Mouse (Mus musculus) thymus, adult 2 months (tissue): Measurements from ENCODE around the gene Rps12.

Experiments
- CTCF ChIP-seq: fragments of 200-500 bp; IDR thresholded peaks from 2 replicates; pipeline ENCODE4 v1.5.1; 2012; ENCODE audit warnings: mild to moderate bottlenecking, control low read depth, low read length, moderate library complexity, borderline replicate concordance; ENCODE audit not compliant: control insufficient read depth, poor library complexity, insufficient read depth; ENCODE audit errors: extremely low read depth
- POLR2A ChIP-seq: fragments of 200-500 bp; IDR thresholded peaks from 2 replicates; pipeline ENCODE4 v1.6.1; 2012; ENCODE audit warnings: mild to moderate bottlenecking, low read length, control low read depth, moderate library complexity; ENCODE audit not compliant: control insufficient read depth, poor library complexity, insufficient read depth; ENCODE audit errors: extremely low read depth

DNA sequence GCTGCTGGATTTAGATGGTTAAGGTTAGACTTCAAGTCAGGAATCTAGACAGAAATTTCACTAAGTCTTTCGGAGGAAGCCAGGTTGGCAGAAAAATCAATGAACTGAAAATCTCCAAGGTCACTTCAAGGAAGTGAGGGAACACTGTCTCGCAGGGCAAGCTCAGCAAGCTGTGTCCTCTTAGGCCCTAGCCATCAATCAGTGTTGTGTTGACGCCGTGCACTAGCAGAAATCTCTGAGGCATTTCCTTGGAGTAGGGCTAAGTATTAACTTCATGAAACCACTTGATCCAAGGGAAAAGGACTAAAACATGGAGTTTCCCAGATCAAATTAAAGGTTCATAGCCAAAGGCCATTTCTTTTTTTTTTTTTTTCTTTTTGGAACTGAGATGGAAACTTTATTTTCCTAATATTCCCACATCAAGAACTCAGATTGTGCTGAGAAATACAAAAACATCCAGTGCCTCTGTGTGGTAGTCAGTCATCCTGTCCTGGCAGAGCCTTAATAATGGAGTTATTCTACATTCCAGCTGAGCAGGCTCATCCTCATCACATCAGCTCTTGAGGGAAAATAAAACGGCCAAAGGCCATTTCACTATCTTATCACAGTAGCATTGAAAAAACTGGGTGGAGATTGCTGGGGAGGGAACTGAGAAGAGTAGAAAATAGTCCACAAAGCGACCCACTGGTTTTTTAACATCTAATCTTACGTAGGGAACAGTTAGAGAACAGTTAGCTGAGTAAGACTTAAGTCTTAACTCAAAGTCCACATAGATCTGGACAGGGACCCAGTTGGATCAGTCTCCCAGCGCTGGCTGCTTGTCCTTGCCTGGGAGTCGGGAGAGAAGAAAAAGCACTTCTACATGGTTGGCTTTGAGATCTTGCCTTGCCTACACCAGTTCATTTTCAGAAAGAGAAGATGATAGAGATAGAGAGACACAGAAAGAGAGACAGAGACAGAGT lies 49.2 kb upstream of the Rps12 start:
- TF ChIP-seq POLR2A (no peak), CTCF (no peak)
